Mouse (Mus musculus): ENCODE results near the gene Ptpn14. TPM values are rescaled to one million over a fixed set of nuclear protein-coding genes. Genes with fewer than 3 reads are reported as not detected.

The Ptpn14 gene
- polyA plus RNA-seq, 1 experiment = 2.6 TPM

- no peak overlapping the region for H3K4me3 ChIP-seq (replicated peaks; ENCODE audit: control insufficient read depth, low read depth, low read length)
- H3K4me1 ChIP-seq (ENCODE audit: control insufficient read depth, insufficient read depth, low read length) = no peaks in the 10 kb centered on the region; the same call in 1 of the 2 replicates
- WGBS = 46% methylated on average over 2 of the region's 2 CpGs
- TF ChIP-seq CTCF (IDR thresholded peaks at IDR 0.05; ENCODE audit: control insufficient read depth, insufficient read depth, low read length) = no peak
- no peak for TF ChIP-seq POLR2A (IDR thresholded peaks at IDR 0.05; ENCODE audit: borderline replicate concordance, control insufficient read depth, low read depth, low read length)
- H3K27ac ChIP-seq (ENCODE audit: control insufficient read depth, insufficient read depth, low read depth, low read length, poor library complexity) = no peak overlapping the region
These were observed 33.7 kb upstream of the Ptpn14 start for GRCm38 (mm10) chr1:189694391-189694790.

- TF ChIP-seq CTCF (IDR thresholded peaks at IDR 0.05; ENCODE audit: control insufficient read depth, insufficient read depth, low read length) (no peak), POLR2A (IDR thresholded peaks at IDR 0.05; ENCODE audit: borderline replicate concordance, control insufficient read depth, low read depth, low read length) (no peak)
- H3K4me3 ChIP-seq (replicated peaks; ENCODE audit: control insufficient read depth, low read depth, low read length) = no peak overlapping the region
- H3K27ac ChIP-seq (ENCODE audit: control insufficient read depth, insufficient read depth, low read depth, low read length, poor library complexity) = no peak overlapping the region
- H3K4me1 ChIP-seq (ENCODE audit: control insufficient read depth, insufficient read depth, low read length) = no peaks in the 10 kb centered on the region; the same call in 1 of the 2 replicates
These were observed 32.7 kb upstream of the Ptpn14 start for GRCm38 (mm10) chr1:189695321-189695720.

- 79% methylated on average over 4 of the region's 4 CpGs for WGBS
- H3K27ac ChIP-seq (ENCODE audit: control insufficient read depth, insufficient read depth, low read depth, low read length, poor library complexity) = no peak overlapping the region
- H3K4me1 ChIP-seq (ENCODE audit: control insufficient read depth, insufficient read depth, low read length) = no peaks in the 10 kb centered on the region; the same call in 1 of the 2 replicates
- H3K4me3 ChIP-seq (replicated peaks; ENCODE audit: control insufficient read depth, low read depth, low read length) = no peak overlapping the region
- TF ChIP-seq CTCF (IDR thresholded peaks at IDR 0.05; ENCODE audit: control insufficient read depth, insufficient read depth, low read length) = no peak
- no peak for TF ChIP-seq POLR2A (IDR thresholded peaks at IDR 0.05; ENCODE audit: borderline replicate concordance, control insufficient read depth, low read depth, low read length)
These were observed 29.7 kb upstream of the Ptpn14 start for GRCm38 (mm10) chr1:189698416-189698815.

GRCm38 (mm10) chr1:189700186-189700585 is 27.9 kb upstream of the Ptpn14 start:
- H3K27ac ChIP-seq (ENCODE audit: control insufficient read depth, insufficient read depth, low read depth, low read length, poor library complexity) = no peak overlapping the region
- WGBS = 64% methylated on average over 6 of the region's 6 CpGs
- no peak overlapping the region for H3K4me3 ChIP-seq (replicated peaks; ENCODE audit: control insufficient read depth, low read depth, low read length)
- no peak for TF ChIP-seq CTCF (IDR thresholded peaks at IDR 0.05; ENCODE audit: control insufficient read depth, insufficient read depth, low read length)
- TF ChIP-seq POLR2A (IDR thresholded peaks at IDR 0.05; ENCODE audit: borderline replicate concordance, control insufficient read depth, low read depth, low read length) = no peak
- no peaks in the 10 kb centered on the region for H3K4me1 ChIP-seq (ENCODE audit: control insufficient read depth, insufficient read depth, low read length)

GRCm38 (mm10) chr1:189700990-189701389 is 27.1 kb upstream of the Ptpn14 start:
- H3K27ac ChIP-seq (ENCODE audit: control insufficient read depth, insufficient read depth, low read depth, low read length, poor library complexity) = no peak overlapping the region
- no peaks in the 10 kb centered on the region for H3K4me1 ChIP-seq (ENCODE audit: control insufficient read depth, insufficient read depth, low read length)
- H3K4me3 ChIP-seq (replicated peaks; ENCODE audit: control insufficient read depth, low read depth, low read length) = no peak overlapping the region
- peak; percentile 84 for TF ChIP-seq CTCF (IDR thresholded peaks at IDR 0.05; ENCODE audit: control insufficient read depth, insufficient read depth, low read length)
- TF ChIP-seq POLR2A (IDR thresholded peaks at IDR 0.05; ENCODE audit: borderline replicate concordance, control insufficient read depth, low read depth, low read length) = no peak
- under 1% methylated on average over 6 of the region's 6 CpGs for WGBS

- 38% methylated on average over 7 of the region's 7 CpGs for WGBS
- H3K4me1 ChIP-seq (ENCODE audit: control insufficient read depth, insufficient read depth, low read length) = no peaks in the 10 kb centered on the region
- TF ChIP-seq CTCF (IDR thresholded peaks at IDR 0.05; ENCODE audit: control insufficient read depth, insufficient read depth, low read length) (peak; percentile 31; the same call in 1 of the 2 replicates), POLR2A (IDR thresholded peaks at IDR 0.05; ENCODE audit: borderline replicate concordance, control insufficient read depth, low read depth, low read length) (no peak)
- H3K4me3 ChIP-seq (replicated peaks; ENCODE audit: control insufficient read depth, low read depth, low read length) = no peak overlapping the region
- H3K27ac ChIP-seq (ENCODE audit: control insufficient read depth, insufficient read depth, low read depth, low read length, poor library complexity) = no peak overlapping the region
These were observed 24.9 kb upstream of the Ptpn14 start for GRCm38 (mm10) chr1:189703156-189703555.

GRCm38 (mm10) chr1:189703591-189703990 is 24.5 kb upstream of the Ptpn14 start:
- Histone ChIP-seq H3K27ac (ENCODE audit: control insufficient read depth, insufficient read depth, low read depth, low read length, poor library complexity) (no peak overlapping the region), H3K4me3 (replicated peaks; ENCODE audit: control insufficient read depth, low read depth, low read length) (no peak overlapping the region), H3K4me1 (ENCODE audit: control insufficient read depth, insufficient read depth, low read length) (no peaks in the 10 kb centered on the region)
- WGBS = 47% methylated on average over 7 of the region's 7 CpGs
- TF ChIP-seq POLR2A (IDR thresholded peaks at IDR 0.05; ENCODE audit: borderline replicate concordance, control insufficient read depth, low read depth, low read length) (no peak), CTCF (IDR thresholded peaks at IDR 0.05; ENCODE audit: control insufficient read depth, insufficient read depth, low read length) (no peak)

- Histone ChIP-seq H3K27ac (ENCODE audit: control insufficient read depth, insufficient read depth, low read depth, low read length, poor library complexity) (no peak overlapping the region), H3K4me1 (ENCODE audit: control insufficient read depth, insufficient read depth, low read length) (no peaks in the 10 kb centered on the region), H3K4me3 (replicated peaks; ENCODE audit: control insufficient read depth, low read depth, low read length) (no peak overlapping the region)
- no peak for TF ChIP-seq POLR2A (IDR thresholded peaks at IDR 0.05; ENCODE audit: borderline replicate concordance, control insufficient read depth, low read depth, low read length)
- no peak for TF ChIP-seq CTCF (IDR thresholded peaks at IDR 0.05; ENCODE audit: control insufficient read depth, insufficient read depth, low read length)
- 67% methylated on average over 12 of the region's 12 CpGs for WGBS
These were observed 21.9 kb upstream of the Ptpn14 start for GRCm38 (mm10) chr1:189706040-189706645.

- Histone ChIP-seq H3K27ac (ENCODE audit: control insufficient read depth, insufficient read depth, low read depth, low read length, poor library complexity) (no peak overlapping the region), H3K4me3 (replicated peaks; ENCODE audit: control insufficient read depth, low read depth, low read length) (no peak overlapping the region), H3K4me1 (ENCODE audit: control insufficient read depth, insufficient read depth, low read length) (no peaks in the 10 kb centered on the region)
- TF ChIP-seq CTCF (IDR thresholded peaks at IDR 0.05; ENCODE audit: control insufficient read depth, insufficient read depth, low read length) (no peak), POLR2A (IDR thresholded peaks at IDR 0.05; ENCODE audit: borderline replicate concordance, control insufficient read depth, low read depth, low read length) (no peak)
These were observed 21.1 kb upstream of the Ptpn14 start for GRCm38 (mm10) chr1:189707014-189707413.
